Mouse (Mus musculus): Measurements from ENCODE around the gene Cntnap2. TPM values are rescaled to one million over a fixed set of nuclear protein-coding genes. Genes with fewer than 3 reads are reported as not detected.

The Cntnap2 gene
- total and polyA plus RNA-seq, 3 experiments, result 0.30 to 0.79 (median 0.44) TPM

DNA sequence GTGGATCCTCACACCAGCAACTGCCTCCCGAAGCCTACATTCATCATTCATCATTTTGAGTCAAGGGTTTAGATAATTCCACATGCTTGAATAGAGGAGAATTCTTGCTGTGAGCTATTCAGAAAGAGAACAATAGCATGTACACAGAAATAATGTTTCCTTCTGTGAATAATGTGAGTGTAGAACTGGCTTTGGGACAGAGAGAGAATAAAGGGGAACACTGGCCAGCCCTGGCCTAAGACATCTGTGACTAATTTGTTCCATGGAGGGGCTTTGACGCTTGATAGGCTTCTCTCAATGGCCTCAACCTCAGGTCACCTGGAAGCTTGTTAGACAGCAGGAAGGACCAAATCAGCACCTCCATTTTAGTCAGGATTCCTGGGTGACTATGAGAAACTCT is 2215.9 kb downstream of the Cntnap2 start:
- no peak for TF ChIP-seq ZC3H11A (IDR thresholded peaks at IDR 0.05; ENCODE audit: low read depth, low read length)
- no peak for TF ChIP-seq TCF12 (IDR thresholded peaks at IDR 0.05; ENCODE audit: low read depth, low read length)
- no peak for TF ChIP-seq NRF1 (IDR thresholded peaks at IDR 0.05; ENCODE audit: low read depth, low read length)
- peak; percentile 44; the same call in 1 of the 2 replicates for TF ChIP-seq JUND (conservative IDR thresholded peaks at IDR 0.05; ENCODE audit: low read depth, low read length)
- no peak for TF ChIP-seq MAFK (IDR thresholded peaks at IDR 0.05; ENCODE audit: insufficient replicate concordance, low read length)
- TF ChIP-seq ZNF384 (IDR thresholded peaks at IDR 0.05; ENCODE audit: low read depth, low read length), result no peak
- no peak overlapping the region for H3K4me3 ChIP-seq (replicated peaks in 1 of 3; ENCODE audit: low read depth in 2 of 3, low read length in 2 of 3, poor library complexity in 1 of 3)
- H3K36me3 ChIP-seq (replicated peaks in 1 of 2; ENCODE audit: control insufficient read depth in 1 of 2, insufficient read depth in 1 of 2, low read length in 1 of 2), result no peaks in the 10 kb centered on the region
- dilution Hi-C loops (cut with MboI; ENCODE audit: extremely low pct_ligation_motif_present, extremely low pct_unique_long_range_greater_than_20kb, low sequenced_read_pairs) (no loop called here), in situ Hi-C loops (cut with MboI; ENCODE audit: low pct_ligation_motif_present, low pct_unique_long_range_greater_than_20kb, low sequenced_read_pairs) (no loop called here)
- no peak overlapping the region for H3K27ac ChIP-seq (ENCODE audit: insufficient read depth, low read depth)
- peaks cover 12 to 42% of the 10 kb centered on the region in 2 experiments for H3K4me1 ChIP-seq (ENCODE audit: control insufficient read depth in 1 of 2, insufficient read depth in 2 of 2)
- DNase-seq (ENCODE audit: extremely low read depth), result no peak
- H3K4me2 ChIP-seq (ENCODE audit: insufficient read depth, low read depth, poor library complexity, severe bottlenecking), result no peak overlapping the region
- no peaks in the 10 kb centered on the region for H3K79me2 ChIP-seq (replicated peaks; ENCODE audit: control insufficient read depth, extremely low read depth, insufficient read depth, poor library complexity, severe bottlenecking)
- H3K27me3 ChIP-seq (replicated peaks), result no peaks in the 10 kb centered on the region
- no peaks in the 10 kb centered on the region for H3K9me3 ChIP-seq (replicated peaks; ENCODE audit: low read length)
- H3K9ac ChIP-seq (ENCODE audit: insufficient read depth, low read depth), result no peak overlapping the region

DNA sequence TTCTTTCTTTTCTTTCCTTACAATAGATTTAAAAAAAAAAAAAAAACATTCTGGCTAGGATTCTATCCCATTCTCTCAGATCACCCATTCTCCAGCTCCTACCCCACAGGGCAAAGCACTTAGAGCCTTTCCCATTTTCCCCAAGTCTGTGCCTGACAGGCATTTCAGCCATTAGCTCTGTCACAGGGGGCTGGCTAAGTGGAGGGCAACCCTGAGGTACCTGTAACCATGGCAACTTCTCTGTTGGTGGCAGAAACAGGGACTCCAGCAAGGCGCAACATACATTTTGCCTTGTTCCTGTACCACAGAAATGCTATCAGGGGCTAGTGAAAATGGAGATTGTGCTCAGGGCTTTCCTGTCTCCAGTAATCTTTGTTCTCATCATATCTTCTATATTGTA is 2220.0 kb downstream of the Cntnap2 start:
- H3K4me3 ChIP-seq (replicated peaks in 1 of 3; ENCODE audit: low read depth in 2 of 3, low read length in 2 of 3, poor library complexity in 1 of 3), result no peak overlapping the region
- dilution Hi-C loops (cut with MboI; ENCODE audit: extremely low pct_ligation_motif_present, extremely low pct_unique_long_range_greater_than_20kb, low sequenced_read_pairs), result no loop called here
- H3K27me3 ChIP-seq (replicated peaks), result no peaks in the 10 kb centered on the region
- H3K9ac ChIP-seq (ENCODE audit: insufficient read depth, low read depth), result no peak overlapping the region
- H3K36me3 ChIP-seq (replicated peaks in 1 of 2; ENCODE audit: control insufficient read depth in 1 of 2, insufficient read depth in 1 of 2, low read length in 1 of 2), result no peaks in the 10 kb centered on the region
- DNase-seq (ENCODE audit: extremely low read depth), result no peak
- TF ChIP-seq USF1 (IDR thresholded peaks at IDR 0.05; ENCODE audit: low read depth, low read length) (no peak), SIN3A (IDR thresholded peaks at IDR 0.05; ENCODE audit: low read length) (no peak), MAX (IDR thresholded peaks at IDR 0.05; ENCODE audit: low read length) (no peak), HCFC1 (IDR thresholded peaks at IDR 0.05; ENCODE audit: low read depth, low read length) (no peak), NELFE (IDR thresholded peaks at IDR 0.05; ENCODE audit: low read depth, low read length) (no peak), KAT2A (IDR thresholded peaks at IDR 0.05; ENCODE audit: insufficient replicate concordance, low read length) (no peak), RCOR1 (conservative IDR thresholded peaks at IDR 0.05; ENCODE audit: low read depth, low read length) (no peak), POLR2A (IDR thresholded peaks at IDR 0.05; ENCODE audit: low read depth, low read length) (no peak), UBTF (IDR thresholded peaks at IDR 0.05; ENCODE audit: low read depth, low read length) (no peak), POLR2AphosphoS2 (IDR thresholded peaks at IDR 0.05; ENCODE audit: low read depth, low read length) (no peak)
- H3K4me2 ChIP-seq (ENCODE audit: insufficient read depth, low read depth, poor library complexity, severe bottlenecking), result no peak overlapping the region
- no peaks in the 10 kb centered on the region for H3K9me3 ChIP-seq (replicated peaks; ENCODE audit: low read length)
- H3K27ac ChIP-seq (ENCODE audit: insufficient read depth, low read depth), result no peak overlapping the region
- H3K4me1 ChIP-seq (ENCODE audit: control insufficient read depth in 1 of 2, insufficient read depth in 2 of 2), result peaks cover 0 to 7% of the 10 kb centered on the region in 2 experiments; a peak in 1 of 4 replicates
- H3K79me2 ChIP-seq (replicated peaks; ENCODE audit: control insufficient read depth, extremely low read depth, insufficient read depth, poor library complexity, severe bottlenecking), result no peaks in the 10 kb centered on the region
- in situ Hi-C loops (cut with MboI; ENCODE audit: low pct_ligation_motif_present, low pct_unique_long_range_greater_than_20kb, low sequenced_read_pairs), result no loop called here
